10 mouse cellular contexts compared by ENCODE assay signal in the genomic region with DNA sequence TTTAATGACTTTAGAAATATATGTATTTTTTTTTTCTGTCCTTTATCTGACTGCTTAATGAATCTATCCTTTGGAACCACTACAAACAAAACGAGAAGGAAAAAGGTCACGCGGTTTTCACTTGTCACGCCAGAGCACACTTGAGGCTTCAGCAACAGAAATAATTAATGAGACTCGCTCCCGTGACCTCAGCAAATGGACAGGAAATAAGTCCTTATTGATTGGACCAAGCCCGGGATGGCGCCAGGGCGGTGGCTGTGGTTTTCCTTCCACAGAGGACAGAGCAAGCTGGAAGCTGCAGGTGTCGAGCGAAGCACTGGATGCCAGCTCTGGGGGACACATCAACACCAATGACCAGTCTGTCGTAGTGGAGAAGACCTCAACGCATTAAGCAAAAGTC. TPM values are rescaled to one million over a fixed set of nuclear protein-coding genes. Genes with fewer than 3 reads are reported as not detected.
DNase-seq lines count a peak whose midpoint lies in the region; ATAC-seq and TF ChIP-seq lines count a peak whose summit lies in the region.
"Had no signal": no experiment of that assay in that cellular context is flagged by ENCODE, and none has a peak within 500 bp of the region (broad histone marks: within the 10 kb centered on the region; RNA-seq: fewer than 3 reads in every experiment).

No protein-coding gene starts in this region.

- DNase-seq in lung, embryonic 14.5 days, result no peak
- no peak for DNase-seq in lung, postnatal 0 days (ENCODE audit: low spot score)
- peak; percentile 4 for DNase-seq in lung, postnatal 14 days
- DNase-seq in heart, postnatal 10 days, result no peak
- no peak for DNase-seq in thymus, postnatal 25 days
- no peak for DNase-seq in heart, postnatal 4 days
- DNase-seq: spleen, adult 18-20 months had no signal

- H3K9ac ChIP-seq in lung, embryonic 14.5 days, result no peak overlapping the region
- no peak overlapping the region for H3K9ac ChIP-seq in lung, postnatal 0 days (replicated peaks; ENCODE audit: low read depth)
- H3K9ac ChIP-seq in hindbrain, embryonic 16.5 days (ENCODE audit: low read depth, low read length), result no peak overlapping the region
- H3K9ac ChIP-seq in stomach, embryonic 16.5 days (ENCODE audit: low read length), result no peak overlapping the region

- no peaks in the 10 kb centered on the region for H3K27me3 ChIP-seq in lung, embryonic 14.5 days (ENCODE audit: insufficient read depth, low read length)
- no peaks in the 10 kb centered on the region for H3K27me3 ChIP-seq in lung, postnatal 0 days (replicated peaks; ENCODE audit: insufficient read depth, low read length)
- no peaks in the 10 kb centered on the region for H3K27me3 ChIP-seq in hindbrain, embryonic 16.5 days (replicated peaks; ENCODE audit: control insufficient read depth, insufficient read depth, low read length)
- H3K27me3 ChIP-seq in stomach, embryonic 16.5 days (ENCODE audit: control insufficient read depth, insufficient read depth, low read length), result no peaks in the 10 kb centered on the region

- ATAC-seq in lung, embryonic 14.5 days (ENCODE audit: insufficient read depth), result no peak
- ATAC-seq in lung, postnatal 0 days, result no peak
- ATAC-seq in hindbrain, embryonic 16.5 days, result peak; percentile 31; the same call in 1 of the 2 replicates
- ATAC-seq in stomach, embryonic 16.5 days (ENCODE audit: insufficient read depth, low FRiP score), result no peak

- no peak for TF ChIP-seq EP300 in lung, postnatal 0 days (IDR thresholded peaks at IDR 0.05)

- WGBS in lung, embryonic 14.5 days, result 44% methylated on average over 13 of the region's 13 CpGs
- WGBS in lung, postnatal 0 days, result 36% methylated on average over 13 of the region's 13 CpGs
- 27% methylated on average over 13 of the region's 13 CpGs for WGBS in hindbrain, embryonic 16.5 days
- 39% methylated on average over 13 of the region's 13 CpGs for WGBS in stomach, embryonic 16.5 days

- no peak overlapping the region for H3K4me3 ChIP-seq in lung, embryonic 14.5 days (ENCODE audit: low read depth, low read length)
- H3K4me3 ChIP-seq in lung, postnatal 0 days (ENCODE audit: low read depth, low read length), result no peak overlapping the region
- no peak overlapping the region for H3K4me3 ChIP-seq in hindbrain, embryonic 16.5 days (ENCODE audit: low read length)
- no peak overlapping the region for H3K4me3 ChIP-seq in stomach, embryonic 16.5 days (replicated peaks; ENCODE audit: low read length)
- H3K4me3 ChIP-seq: erythroblast, embryonic 14.5 days had no signal

- TF ChIP-seq CTCF in lung, embryonic 14.5 days (IDR thresholded peaks at IDR 0.05; ENCODE audit: low read depth), result no peak
- no peak for TF ChIP-seq CTCF in lung, postnatal 0 days (IDR thresholded peaks at IDR 0.05)

- no peak overlapping the region for H3K27ac ChIP-seq in lung, embryonic 14.5 days (ENCODE audit: low read depth)
- no peak overlapping the region for H3K27ac ChIP-seq in lung, postnatal 0 days (ENCODE audit: low read length)
- peak overlapping the region; percentile 46 for H3K27ac ChIP-seq in hindbrain, embryonic 16.5 days (ENCODE audit: low read depth, low read length)
- 0 out of 2 replicates have a peak overlapping the region, but pooled peaks have one; percentile 13 for H3K27ac ChIP-seq in stomach, embryonic 16.5 days (ENCODE audit: low read length)

- H3K4me2 ChIP-seq in lung, embryonic 14.5 days, result 0 out of 2 replicates have a peak overlapping the region, but pooled peaks have one; percentile 3
- no peak overlapping the region for H3K4me2 ChIP-seq in lung, postnatal 0 days (replicated peaks; ENCODE audit: low read depth, low read length)
- no peak overlapping the region for H3K4me2 ChIP-seq in hindbrain, embryonic 16.5 days (ENCODE audit: low read length)
- H3K4me2 ChIP-seq in stomach, embryonic 16.5 days (ENCODE audit: low read depth, low read length), result no peak overlapping the region

- H3K36me3 ChIP-seq in lung, embryonic 14.5 days (ENCODE audit: insufficient read depth), result no peaks in the 10 kb centered on the region
- no peaks in the 10 kb centered on the region for H3K36me3 ChIP-seq in lung, postnatal 0 days (ENCODE audit: insufficient read depth, low read length)
- no peaks in the 10 kb centered on the region for H3K36me3 ChIP-seq in hindbrain, embryonic 16.5 days (ENCODE audit: control insufficient read depth, insufficient read depth, low read length)
- H3K36me3 ChIP-seq in stomach, embryonic 16.5 days (ENCODE audit: control insufficient read depth, insufficient read depth, low read length), result no peaks in the 10 kb centered on the region

- no peaks in the 10 kb centered on the region for H3K9me3 ChIP-seq in lung, embryonic 14.5 days (ENCODE audit: low read depth, low read length)
- no peaks in the 10 kb centered on the region for H3K9me3 ChIP-seq in lung, postnatal 0 days (ENCODE audit: low read length)
- no peaks in the 10 kb centered on the region for H3K9me3 ChIP-seq in hindbrain, embryonic 16.5 days (ENCODE audit: control insufficient read depth, low read length)
- no peaks in the 10 kb centered on the region for H3K9me3 ChIP-seq in stomach, embryonic 16.5 days (replicated peaks; ENCODE audit: control insufficient read depth, low read length)

- intact Hi-C loops in heart, postnatal 10 days (cut with DNase I), result no loop called here

- H3K4me1 ChIP-seq in lung, embryonic 14.5 days (ENCODE audit: insufficient read depth), result no peaks in the 10 kb centered on the region
- H3K4me1 ChIP-seq in lung, postnatal 0 days (ENCODE audit: insufficient read depth, low read depth, low read length), result no peaks in the 10 kb centered on the region
- H3K4me1 ChIP-seq in hindbrain, embryonic 16.5 days (ENCODE audit: control insufficient read depth, insufficient read depth, low read depth, low read length), result peaks cover 12% of the 10 kb centered on the region
- H3K4me1 ChIP-seq in stomach, embryonic 16.5 days (ENCODE audit: control insufficient read depth, insufficient read depth, low read length), result no peaks in the 10 kb centered on the region; the same call in 1 of the 2 replicates

RNA-seq across cellular contexts. Expression of a gene that starts 38.6 kb away (rescaled TPM):
- polyA plus RNA-seq in lung, embryonic 14.5 days (2014; fragmentation: Nextera tagmentation; extraction: Ambion mirVana), result 7.9 and 8.4 TPM in 2 replicates
- polyA plus RNA-seq in lung, postnatal 0 days (2015; fragmentation: Nextera tagmentation; extraction: Ambion mirVana), result 0.81 and 0.89 TPM in 2 replicates
- 1.6 and 3.3 TPM in 2 replicates for polyA plus RNA-seq in hindbrain, embryonic 16.5 days (2015; fragmentation: Nextera tagmentation; extraction: Ambion mirVana)
- polyA plus RNA-seq in stomach, embryonic 16.5 days (2015; fragmentation: Nextera tagmentation; extraction: Ambion mirVana), result 1.8 and 2.5 TPM in 2 replicates
- 10 to 100 TPM in 1 of 2 experiments, 1 to 10 TPM in 1; 8.7 to 11.0 TPM for total RNA-seq in heart, postnatal 10 days (2021)
- total RNA-seq in heart, postnatal 4 days (2021), result 10 to 100 TPM; 13.8 to 15.2 TPM

Comparison
In these comparisons a context has a peak if more than half of its experiments do, and no peak if none do; other contexts are left out.
1. H3K27ac ChIP-seq: peak in hindbrain, embryonic 16.5 days (single experiment) and stomach, embryonic 16.5 days (single experiment); none in lung, embryonic 14.5 days (single experiment) and lung, postnatal 0 days (single experiment).